Mouse (Mus musculus) megakaryocyte, embryonic 14.5 days (primary cell): ENCODE measurements around the gene Creb3l1. TPM values are rescaled to one million over a fixed set of nuclear protein-coding genes. Genes with fewer than 3 reads are reported as not detected.

Source experiments
- H3K27me3 ChIP-seq: replicated peaks from 2 replicates; pipeline ENCODE3; 2012; ENCODE audit warnings: inconsistent platforms
- H3K36me3 ChIP-seq: replicated peaks from 2 replicates; pipeline ENCODE3; 2012; ENCODE audit warnings: low read length, inconsistent platforms, mixed read lengths
- H3K4me1 ChIP-seq: 2 replicates; pipeline ENCODE4 v1.6.1; 2012; ENCODE audit warnings: inconsistent platforms
- H3K4me3 ChIP-seq: replicated peaks from 2 replicates; pipeline ENCODE3; 2012; ENCODE audit warnings: moderate library complexity, mild to moderate bottlenecking, inconsistent platforms
- H3K9me3 ChIP-seq: 2 replicates; pipeline ENCODE4 v1.6.1; 2012; ENCODE audit warnings: inconsistent platforms
- FLI1 ChIP-seq: IDR thresholded peaks from 2 replicates; pipeline ENCODE4 v1.6.1; 2012; ENCODE audit warnings: low read length, inconsistent platforms, mixed read lengths
- GATA1 ChIP-seq: IDR thresholded peaks from 3 replicates; pipeline ENCODE4 v1.6.1; 2012; ENCODE audit warnings: mixed read lengths, low read length, inconsistent platforms, borderline replicate concordance
- polyA plus RNA-seq: library from polyadenylated mRNA; stranded (reverse); fragments of >175 nt; gene quantifications from 2 replicates; pipeline ENCODE4 v1.2.3, GENCODE M21; 2012; ENCODE audit warnings: low replicate concordance; ENCODE audit not compliant: insufficient read depth

Gene Creb3l1
- polyA plus RNA-seq, 1 experiment: 22.3 TPM

DNA sequence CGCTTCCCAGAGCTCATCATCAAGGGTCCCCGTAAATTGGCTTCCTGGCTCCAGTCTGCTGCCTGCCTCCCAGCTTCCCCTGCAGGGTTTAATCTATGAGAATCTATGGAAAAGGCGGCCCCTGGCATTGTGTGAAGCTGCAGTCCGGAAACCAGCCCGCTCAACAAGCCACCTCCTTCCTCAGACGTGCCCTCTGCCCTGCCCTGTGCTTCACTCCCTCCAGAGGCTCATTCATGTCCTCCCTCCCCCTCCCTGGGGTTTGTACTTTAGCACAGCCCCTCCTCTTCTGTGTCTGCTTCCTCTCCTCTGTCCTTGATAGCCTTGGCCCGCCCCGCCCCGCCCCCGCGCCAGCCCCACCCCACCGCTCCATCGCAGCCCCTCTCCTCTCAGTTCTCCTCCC is 39.9 kb downstream of the Creb3l1 start:
- Histone ChIP-seq H3K4me1 (peaks cover 74% of the 10 kb centered on the region), H3K27me3 (peaks cover 8% of the 10 kb centered on the region), H3K4me3 (peak overlapping the region; percentile 91), H3K9me3 (peaks cover 1% of the 10 kb centered on the region), H3K36me3 (peaks cover 10% of the 10 kb centered on the region)
- TF ChIP-seq FLI1: no peak
- no peak for TF ChIP-seq GATA1

- peaks cover 42% of the 10 kb centered on the region for H3K27me3 ChIP-seq
These were observed 43.5 kb downstream of the Creb3l1 start for GRCm38 (mm10) chr2:91980830-91981229.

GRCm38 (mm10) chr2:91980245-91980644 is 44.1 kb downstream of the Creb3l1 start:
- TF ChIP-seq GATA1 (no peak), FLI1 (no peak)
- Histone ChIP-seq H3K27me3 (peaks cover 48% of the 10 kb centered on the region), H3K4me3 (no peak overlapping the region), H3K4me1 (peaks cover 78% of the 10 kb centered on the region), H3K9me3 (no peaks in the 10 kb centered on the region), H3K36me3 (peaks cover 10% of the 10 kb centered on the region)

More at GRCm38 (mm10) chr2:91980830-91981229, 43.5 kb downstream of the Creb3l1 start:
- H3K9me3 ChIP-seq: no peaks in the 10 kb centered on the region
- H3K36me3 ChIP-seq: peaks cover 10% of the 10 kb centered on the region
- H3K4me3 ChIP-seq: no peak overlapping the region
- TF ChIP-seq FLI1 (no peak), GATA1 (no peak)
- peaks cover 78% of the 10 kb centered on the region for H3K4me1 ChIP-seq

- Histone ChIP-seq H3K4me1 (peaks cover 72% of the 10 kb centered on the region), H3K27me3 (peaks cover 65% of the 10 kb centered on the region), H3K4me3 (no peak overlapping the region), H3K9me3 (no peaks in the 10 kb centered on the region), H3K36me3 (peaks cover 10% of the 10 kb centered on the region)
- TF ChIP-seq FLI1: no peak
These were observed 45.8 kb downstream of the Creb3l1 start for GRCm38 (mm10) chr2:91978547-91978946.

GRCm38 (mm10) chr2:91977960-91978359 is 46.3 kb downstream of the Creb3l1 start:
- Histone ChIP-seq H3K9me3 (no peaks in the 10 kb centered on the region), H3K4me3 (no peak overlapping the region), H3K36me3 (peaks cover 5% of the 10 kb centered on the region), H3K4me1 (peaks cover 67% of the 10 kb centered on the region), H3K27me3 (peaks cover 71% of the 10 kb centered on the region)
- TF ChIP-seq FLI1 (no peak), GATA1 (no peak)

- Histone ChIP-seq H3K9me3 (no peaks in the 10 kb centered on the region), H3K27me3 (peaks cover 87% of the 10 kb centered on the region), H3K4me1 (peaks cover 68% of the 10 kb centered on the region), H3K36me3 (no peaks in the 10 kb centered on the region), H3K4me3 (peak within 1 kb of the TSS; percentile 83)
- no peak for TF ChIP-seq GATA1
- no peak for TF ChIP-seq FLI1
These were observed 48.4 kb downstream of the Creb3l1 start, which contains the start of gene Dgkz for GRCm38 (mm10) chr2:91975581-91976541. Dgkz (minus strand) TSS chr2:91975864.

GRCm38 (mm10) chr2:91973416-91974135 is 50.7 kb downstream of the Creb3l1 start:
- no peaks in the 10 kb centered on the region for H3K9me3 ChIP-seq
- H3K36me3 ChIP-seq: no peaks in the 10 kb centered on the region
- peaks cover 56% of the 10 kb centered on the region for H3K4me1 ChIP-seq
- H3K27me3 ChIP-seq: peaks cover 82% of the 10 kb centered on the region
- TF ChIP-seq GATA1 (no peak), FLI1 (no peak)
- H3K4me3 ChIP-seq: no peak overlapping the region

DNA sequence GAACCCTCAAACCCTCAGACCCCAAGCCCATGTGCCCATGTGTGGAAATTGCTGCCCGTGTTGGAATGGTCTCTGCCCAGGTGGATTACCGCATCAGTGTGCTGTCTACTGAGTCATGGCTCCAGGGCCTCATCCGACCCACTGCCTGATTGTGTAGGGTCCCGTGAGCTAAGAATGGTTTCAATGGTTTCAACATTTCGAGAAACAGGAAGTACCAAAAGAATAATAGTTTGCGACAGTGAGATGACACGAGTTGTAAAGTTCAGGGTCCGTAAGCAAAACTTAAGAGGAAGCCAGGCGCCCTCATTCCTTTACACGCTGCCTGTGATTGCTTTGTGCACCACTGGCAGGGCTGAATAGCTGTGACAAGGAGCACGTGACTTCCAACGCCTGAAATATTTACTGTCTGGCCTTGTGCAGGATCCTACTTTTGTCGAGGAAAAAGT is 52.2 kb downstream of the Creb3l1 start:
- Histone ChIP-seq H3K36me3 (no peaks in the 10 kb centered on the region), H3K4me1 (peaks cover 58% of the 10 kb centered on the region), H3K27me3 (peaks cover 69% of the 10 kb centered on the region), H3K4me3 (peak overlapping the region; percentile 81), H3K9me3 (no peaks in the 10 kb centered on the region)
- TF ChIP-seq GATA1 (no peak), FLI1 (no peak)

- Histone ChIP-seq H3K9me3 (no peaks in the 10 kb centered on the region), H3K4me3 (peak overlapping the region; percentile 81), H3K4me1 (peaks cover 65% of the 10 kb centered on the region), H3K27me3 (peaks cover 62% of the 10 kb centered on the region), H3K36me3 (no peaks in the 10 kb centered on the region)
- no peak for TF ChIP-seq FLI1
- no peak for TF ChIP-seq GATA1
These were observed 52.8 kb downstream of the Creb3l1 start for GRCm38 (mm10) chr2:91971231-91972097.
